Mouse (Mus musculus): ENCODE data around the gene Npr2.

DNA sequence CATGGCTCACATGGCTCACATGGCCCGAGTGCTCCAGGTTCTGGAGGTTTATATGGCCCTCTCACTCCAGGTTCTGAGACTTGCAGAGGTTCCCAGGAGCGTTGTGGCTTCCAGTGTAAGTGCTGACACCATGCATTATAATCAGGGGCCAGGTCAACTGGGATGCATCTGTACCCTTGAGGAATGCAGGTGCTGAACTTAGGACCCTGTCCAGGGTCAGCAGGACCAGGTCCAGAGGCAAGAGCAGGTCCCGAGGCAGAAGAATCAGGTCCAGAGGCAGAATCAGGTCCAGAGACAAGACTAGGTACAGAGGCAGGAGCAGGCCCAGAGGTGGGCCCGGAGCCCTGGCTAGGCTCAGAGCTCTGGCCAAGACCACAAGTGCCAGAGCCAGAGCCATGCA lies 21.0 kb downstream of the Npr2 start:
- TF ChIP-seq CTCF (IDR thresholded peaks at IDR 0.05; ENCODE audit: borderline replicate concordance, insufficient read depth, low read depth, low read length) (no peak), POLR2A (IDR thresholded peaks at IDR 0.05; ENCODE audit: borderline replicate concordance, insufficient read depth, low read length) (no peak)

Data from cerebellum, adult 2 months (tissue).